Mouse (Mus musculus) hindlimb bud, embryonic 11.5 days (tissue): Measurements from ENCODE around the gene BC051019.

Experiments
- DNase-seq: peaks from one replicate; pipeline ENCODE4 v3.0.0-alpha.2; 2012; ENCODE audit warnings: low read depth, low spot score; ENCODE audit errors: extremely low spot score

Gene BC051019

DNA sequence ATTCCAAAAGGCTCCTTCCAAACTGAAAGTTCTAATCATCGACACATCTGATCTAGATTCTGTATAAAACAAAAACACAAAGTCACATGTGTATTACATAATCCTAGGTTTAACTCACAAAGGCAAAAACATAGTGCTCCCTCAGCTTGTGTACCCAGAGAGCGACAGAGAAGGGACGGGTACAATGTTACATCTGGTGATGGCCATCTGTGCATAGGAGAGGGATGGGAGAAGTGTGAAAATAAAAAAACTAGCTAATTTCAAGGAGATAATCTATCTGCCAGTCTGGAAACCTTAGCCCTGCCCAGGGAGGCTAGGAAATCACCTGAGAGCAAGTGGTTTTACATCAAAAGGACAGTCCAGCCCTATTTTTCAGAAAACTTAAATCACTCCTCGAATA, 61.0 kb downstream of the BC051019 start:
- no peak for DNase-seq
